Mouse (Mus musculus) kidney, embryonic 14.5 days (tissue): ENCODE measurements at regions not wholly inside any gene's neighbourhood (a gene's known extent, or its start where the extent isn't known, plus 50 kb on each side); places are given as distances from the start of the nearest gene placed in this dataset.

ENCODE experiments used
- ATAC-seq: fragments of 200-750 bp; cut with Nextera tagmentation; 2 replicates; pipeline ENCODE4 v1.8.0; 2017; ENCODE audit warnings: moderate number of reproducible peaks, mild to moderate bottlenecking, moderate TSS enrichment, moderate library complexity; ENCODE audit not compliant: low FRiP score, low TSS enrichment
- H3K27ac ChIP-seq: fragments of 300-500 bp; sonication (generic); 2 replicates; pipeline ENCODE4 v1.5.1; 2014; ENCODE audit warnings: low read depth, mild to moderate bottlenecking, low read length, moderate library complexity, mixed read lengths
- H3K27me3 ChIP-seq: fragments of 300-500 bp; sonication (generic); 2 replicates; pipeline ENCODE4 v1.6.1; 2014; ENCODE audit warnings: mild to moderate bottlenecking, low read length; ENCODE audit not compliant: control insufficient read depth, insufficient read depth
- H3K36me3 ChIP-seq: fragments of 300-500 bp; sonication (generic); 2 replicates; pipeline ENCODE4 v1.6.1; 2014; ENCODE audit warnings: low read length, mixed read lengths; ENCODE audit not compliant: control insufficient read depth, insufficient read depth
- H3K4me1 ChIP-seq: fragments of 300-500 bp; sonication (generic); 2 replicates; pipeline ENCODE4 v1.6.1; 2014; ENCODE audit warnings: low read length, mixed read lengths; ENCODE audit not compliant: control insufficient read depth, insufficient read depth
- H3K4me2 ChIP-seq: fragments of 300-500 bp; sonication (generic); replicated peaks from 2 replicates; pipeline ENCODE4 v1.6.1; 2014; ENCODE audit warnings: low read depth, mild to moderate bottlenecking, low read length
- H3K4me3 ChIP-seq: fragments of 300-500 bp; sonication (generic); 2 replicates; pipeline ENCODE4 v1.5.1; 2014; ENCODE audit warnings: mild to moderate bottlenecking, low read length
- H3K9ac ChIP-seq: fragments of 300-500 bp; sonication (generic); 2 replicates; pipeline ENCODE4 v1.6.1; 2014; ENCODE audit warnings: low read depth, mild to moderate bottlenecking, low read length, moderate library complexity
- H3K9me3 ChIP-seq: fragments of 300-500 bp; sonication (generic); 2 replicates; pipeline ENCODE4 v1.6.1; 2016; ENCODE audit warnings: low read length; ENCODE audit not compliant: control insufficient read depth
- WGBS: fragments of 180-500 bp; shearing (Covaris S2); extraction: QIAGEN DNeasy Blood & Tissue Kit; methylation state at CpG from one replicate; pipeline ENCODE4 v1.1.7; 2014; 5-methylcytosine and 5-hydroxymethylcytosine counted together

- no peak overlapping the region for H3K4me3 ChIP-seq
- ATAC-seq: 0 out of 2 replicates have a peak, but pooled peaks have one; percentile 43
- 51% methylated on average over 13 of the region's 13 CpGs for WGBS
- no peak overlapping the region for H3K9ac ChIP-seq
- H3K4me1 ChIP-seq: 0 out of 2 replicates have a peak, but pooled peaks cover 4% of the 10 kb centered on the region
- no peak overlapping the region for H3K27ac ChIP-seq
- H3K27me3 ChIP-seq: no peaks in the 10 kb centered on the region
- no peaks in the 10 kb centered on the region for H3K36me3 ChIP-seq
- no peak overlapping the region for H3K4me2 ChIP-seq
- H3K9me3 ChIP-seq: no peaks in the 10 kb centered on the region
Measured at GRCm38 (mm10) chr1:119196674-119197414, 143.4 kb upstream of the Gli2 start.

DNA sequence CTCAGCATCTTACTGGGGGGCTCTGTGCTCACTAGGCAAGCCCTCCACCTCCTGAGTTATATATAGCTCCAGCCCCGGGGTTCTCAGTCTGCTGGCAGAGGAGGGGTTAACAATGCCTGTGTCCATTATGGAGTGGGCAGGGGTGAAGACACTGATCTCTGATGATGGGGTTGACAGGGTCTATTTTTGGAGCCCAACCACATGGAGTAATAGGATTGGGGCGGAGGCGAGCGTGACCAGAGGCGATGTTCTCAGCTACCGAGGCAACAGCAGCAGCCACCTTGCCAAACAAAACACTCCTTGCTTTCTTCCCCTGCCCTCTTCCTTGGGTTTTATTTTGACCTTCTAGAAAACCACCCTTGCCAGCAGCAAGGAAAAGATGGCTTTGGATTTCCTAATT lies 141.1 kb upstream of the Gli2 start:
- 0 out of 2 replicates have a peak, but pooled peaks cover 4% of the 10 kb centered on the region for H3K4me1 ChIP-seq
- H3K27ac ChIP-seq: no peak overlapping the region
- WGBS: 51% methylated on average over 6 of the region's 6 CpGs
- H3K36me3 ChIP-seq: no peaks in the 10 kb centered on the region
- no peak for ATAC-seq
- no peaks in the 10 kb centered on the region for H3K9me3 ChIP-seq
- H3K9ac ChIP-seq: no peak overlapping the region
- H3K4me2 ChIP-seq: no peak overlapping the region
- 0 out of 2 replicates have a peak, but pooled peaks cover 6% of the 10 kb centered on the region for H3K27me3 ChIP-seq
- H3K4me3 ChIP-seq: no peak overlapping the region

GRCm38 (mm10) chr1:119191177-119191576 lies 137.8 kb upstream of the Gli2 start:
- WGBS: 87% methylated on average over 2 of the region's 2 CpGs

GRCm38 (mm10) chr1:119189461-119190066 lies 136.1 kb upstream of the Gli2 start:
- H3K27ac ChIP-seq: no peak overlapping the region
- ATAC-seq: peak; percentile 24; the same call in 1 of the 2 replicates
- H3K36me3 ChIP-seq: no peaks in the 10 kb centered on the region
- no peaks in the 10 kb centered on the region for H3K9me3 ChIP-seq
- H3K9ac ChIP-seq: 0 out of 2 replicates have a peak overlapping the region, but pooled peaks have one; percentile 2
- peak overlapping the region; percentile 32 for H3K4me2 ChIP-seq
- H3K4me1 ChIP-seq: no peaks in the 10 kb centered on the region
- H3K4me3 ChIP-seq: peak overlapping the region; percentile 6; the same call in 1 of the 2 replicates
- H3K27me3 ChIP-seq: peaks cover 9% of the 10 kb centered on the region
- 1% methylated on average over 23 of the region's 23 CpGs for WGBS

More at GRCm38 (mm10) chr1:119191177-119191576, 137.8 kb upstream of the Gli2 start:
- Histone ChIP-seq H3K4me3 (no peak overlapping the region), H3K27me3 (peaks cover 9% of the 10 kb centered on the region; the same call in 1 of the 2 replicates), H3K27ac (no peak overlapping the region), H3K36me3 (no peaks in the 10 kb centered on the region), H3K9ac (no peak overlapping the region), H3K4me1 (no peaks in the 10 kb centered on the region), H3K4me2 (no peak overlapping the region), H3K9me3 (no peaks in the 10 kb centered on the region)
- no peak for ATAC-seq

DNA sequence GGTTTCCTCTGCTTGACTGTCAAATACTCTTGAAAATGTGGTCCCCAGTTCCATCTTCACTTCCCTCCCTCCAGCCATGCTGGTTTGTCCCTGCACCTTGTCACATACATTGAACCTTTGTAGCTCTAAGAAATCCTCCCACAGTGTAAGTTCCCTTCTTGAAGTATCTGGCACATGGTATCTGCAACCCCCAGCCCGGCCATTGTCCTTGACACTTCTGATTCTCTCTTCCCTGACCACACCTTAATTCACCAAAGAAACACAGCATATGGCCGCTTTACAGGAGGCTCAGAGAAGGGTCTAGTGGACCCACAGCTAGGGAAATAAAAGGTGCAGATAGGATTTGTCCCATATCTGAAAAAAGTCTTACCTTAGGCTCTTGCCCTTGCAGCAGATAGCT lies 133.9 kb upstream of the Gli2 start:
- WGBS: 77% methylated on average over 2 of the region's 2 CpGs
- H3K9ac ChIP-seq: no peak overlapping the region
- H3K4me3 ChIP-seq: no peak overlapping the region
- H3K4me1 ChIP-seq: no peaks in the 10 kb centered on the region
- no peak overlapping the region for H3K4me2 ChIP-seq
- H3K9me3 ChIP-seq: no peaks in the 10 kb centered on the region
- H3K36me3 ChIP-seq: no peaks in the 10 kb centered on the region
- H3K27me3 ChIP-seq: peaks cover 9% of the 10 kb centered on the region
- H3K27ac ChIP-seq: no peak overlapping the region
- ATAC-seq: no peak

DNA sequence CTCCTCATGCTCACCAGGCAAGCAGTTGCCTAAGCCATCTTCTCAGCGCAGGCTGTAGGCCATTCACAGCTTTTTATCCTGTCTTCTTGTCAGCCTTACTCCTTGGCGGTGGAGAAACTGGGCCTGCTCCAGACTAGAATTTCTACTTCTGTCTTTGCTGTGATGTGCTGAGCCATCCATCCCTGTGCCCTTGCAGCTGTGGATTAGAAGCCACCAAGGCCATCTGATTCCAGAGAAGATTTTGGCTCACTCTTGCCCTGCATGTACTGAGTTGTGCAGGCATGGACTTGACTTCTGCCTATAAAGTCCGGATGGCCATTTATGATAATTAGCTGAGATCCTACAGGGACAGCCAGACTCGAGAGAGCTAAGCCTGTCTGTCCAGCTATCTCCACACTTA lies 133.4 kb upstream of the Gli2 start:
- WGBS: 88% methylated on average over 4 of the region's 4 CpGs
- Histone ChIP-seq H3K27ac (no peak overlapping the region), H3K9me3 (no peaks in the 10 kb centered on the region), H3K9ac (no peak overlapping the region), H3K27me3 (peaks cover 9% of the 10 kb centered on the region), H3K36me3 (no peaks in the 10 kb centered on the region), H3K4me3 (no peak overlapping the region), H3K4me2 (no peak overlapping the region), H3K4me1 (no peaks in the 10 kb centered on the region)
- no peak for ATAC-seq

- H3K27me3 ChIP-seq: no peaks in the 10 kb centered on the region; the same call in none of the 2 replicates
- no peak overlapping the region for H3K4me3 ChIP-seq
- no peaks in the 10 kb centered on the region for H3K9me3 ChIP-seq
- 24% methylated on average over 17 of the region's 17 CpGs for WGBS
- H3K4me2 ChIP-seq: no peak overlapping the region
- H3K27ac ChIP-seq: no peak overlapping the region
- no peaks in the 10 kb centered on the region for H3K36me3 ChIP-seq
- ATAC-seq: no peak
- H3K9ac ChIP-seq: no peak overlapping the region
- H3K4me1 ChIP-seq: no peaks in the 10 kb centered on the region
Measured at GRCm38 (mm10) chr1:119183558-119184270, 130.3 kb upstream of the Gli2 start.

DNA sequence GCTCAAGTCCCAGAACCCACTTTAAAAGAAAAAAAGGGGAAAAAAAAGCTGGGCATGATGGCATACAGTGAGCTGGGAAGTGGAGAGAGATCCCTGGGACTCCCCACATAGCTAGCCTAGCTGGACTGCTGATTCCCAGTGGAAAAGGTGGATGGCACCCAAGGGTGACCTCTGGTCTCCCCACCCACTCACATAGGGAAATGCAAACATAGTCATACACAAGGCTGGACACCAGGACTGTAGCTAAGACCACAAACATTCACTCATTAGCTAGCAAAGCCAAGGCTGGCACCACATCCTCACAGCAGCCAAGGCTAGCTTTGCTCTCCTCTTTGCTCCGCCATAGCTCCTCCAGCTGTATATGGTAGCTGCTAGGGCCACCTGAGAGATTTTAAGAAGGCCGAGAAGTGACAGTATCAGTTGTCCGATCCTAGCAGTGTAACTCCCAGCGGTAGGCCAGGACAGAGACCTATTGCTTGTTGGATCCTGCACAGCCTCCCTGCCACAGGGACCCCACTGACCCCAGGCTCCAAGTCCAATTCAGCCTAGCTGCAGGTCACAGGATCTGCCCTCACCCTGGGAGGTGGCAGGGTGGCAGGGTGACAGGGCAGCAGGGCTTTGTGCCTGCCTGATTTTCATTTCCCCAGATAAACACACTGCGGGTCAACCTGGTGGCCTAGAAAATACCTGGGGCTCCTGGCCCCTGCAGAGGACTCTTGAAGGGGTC lies 119.8 kb upstream of the Gli2 start:
- H3K9ac ChIP-seq: no peak overlapping the region
- no peak overlapping the region for H3K27ac ChIP-seq
- WGBS: 80% methylated on average over 5 of the region's 5 CpGs
- no peaks in the 10 kb centered on the region for H3K9me3 ChIP-seq
- no peak overlapping the region for H3K4me2 ChIP-seq
- H3K4me1 ChIP-seq: no peaks in the 10 kb centered on the region
- ATAC-seq: no peak
- H3K36me3 ChIP-seq: no peaks in the 10 kb centered on the region
- no peaks in the 10 kb centered on the region for H3K27me3 ChIP-seq
- H3K4me3 ChIP-seq: no peak overlapping the region
